Mouse (Mus musculus) embryonic facial prominence, embryonic 14.5 days (tissue): Measurements from ENCODE around the gene Commd6. TPM values are rescaled to one million over a fixed set of nuclear protein-coding genes. Genes with fewer than 3 reads are reported as not detected.

Experiments used
- ATAC-seq: fragments of 200-750 bp; cut with Nextera tagmentation; 2 replicates; pipeline ENCODE4 v1.8.0; 2017; ENCODE audit warnings: low read depth, moderate number of reproducible peaks, moderate TSS enrichment
- DNase-seq: peaks from one replicate; pipeline ENCODE4 v3.0.0-alpha.2; 2015; ENCODE audit warnings: low spot score
- H3K27ac ChIP-seq: fragments of 300-500 bp; sonication (generic); replicated peaks from 2 replicates; pipeline ENCODE4 v1.5.1; 2014; ENCODE audit warnings: low read depth, mild to moderate bottlenecking, low read length, moderate library complexity
- H3K27me3 ChIP-seq: fragments of 300-500 bp; sonication (generic); replicated peaks from 2 replicates; pipeline ENCODE4 v1.6.1; 2014; ENCODE audit warnings: low read length; ENCODE audit not compliant: control insufficient read depth, insufficient read depth
- H3K36me3 ChIP-seq: fragments of 300-500 bp; sonication (generic); 2 replicates; pipeline ENCODE4 v1.6.1; 2014; ENCODE audit warnings: low read length, mixed read lengths; ENCODE audit not compliant: control insufficient read depth, insufficient read depth
- H3K4me1 ChIP-seq: fragments of 300-500 bp; sonication (generic); 2 replicates; pipeline ENCODE4 v1.6.1; 2014; ENCODE audit warnings: antibody characterized with exemption, low read length; ENCODE audit not compliant: control insufficient read depth, insufficient read depth
- H3K4me2 ChIP-seq: fragments of 300-500 bp; sonication (generic); 2 replicates; pipeline ENCODE4 v1.6.1; 2014; ENCODE audit warnings: low read depth, mild to moderate bottlenecking, low read length, moderate library complexity, mixed read lengths
- H3K4me3 ChIP-seq: fragments of 300-500 bp; sonication (generic); 2 replicates; pipeline ENCODE4 v1.5.1; 2014; ENCODE audit warnings: low read depth, mild to moderate bottlenecking, low read length
- H3K9ac ChIP-seq: fragments of 300-500 bp; sonication (generic); 2 replicates; pipeline ENCODE4 v1.6.1; 2014; ENCODE audit warnings: low read depth, mild to moderate bottlenecking, low read length, moderate library complexity, mixed read lengths
- H3K9me3 ChIP-seq: fragments of 300-500 bp; sonication (generic); 2 replicates; pipeline ENCODE4 v1.6.1; 2016; ENCODE audit warnings: low read length; ENCODE audit not compliant: control insufficient read depth
- WGBS: fragments of 180-500 bp; shearing (Covaris S2); extraction: QIAGEN DNeasy Blood & Tissue Kit; methylation state at CpG from one replicate; pipeline ENCODE4 v1.1.7; 2014; 5-methylcytosine and 5-hydroxymethylcytosine counted together
- polyA plus RNA-seq: library from polyadenylated mRNA; unstranded; fragments of >200 nt; fragmentation: Nextera tagmentation; extraction: Ambion mirVana; gene quantifications from 2 replicates; pipeline ENCODE4 v1.2.1, GENCODE M21; 2014

Gene Commd6
- polyA plus RNA-seq, 1 experiment from 2014 or later = 68.8 TPM

DNA sequence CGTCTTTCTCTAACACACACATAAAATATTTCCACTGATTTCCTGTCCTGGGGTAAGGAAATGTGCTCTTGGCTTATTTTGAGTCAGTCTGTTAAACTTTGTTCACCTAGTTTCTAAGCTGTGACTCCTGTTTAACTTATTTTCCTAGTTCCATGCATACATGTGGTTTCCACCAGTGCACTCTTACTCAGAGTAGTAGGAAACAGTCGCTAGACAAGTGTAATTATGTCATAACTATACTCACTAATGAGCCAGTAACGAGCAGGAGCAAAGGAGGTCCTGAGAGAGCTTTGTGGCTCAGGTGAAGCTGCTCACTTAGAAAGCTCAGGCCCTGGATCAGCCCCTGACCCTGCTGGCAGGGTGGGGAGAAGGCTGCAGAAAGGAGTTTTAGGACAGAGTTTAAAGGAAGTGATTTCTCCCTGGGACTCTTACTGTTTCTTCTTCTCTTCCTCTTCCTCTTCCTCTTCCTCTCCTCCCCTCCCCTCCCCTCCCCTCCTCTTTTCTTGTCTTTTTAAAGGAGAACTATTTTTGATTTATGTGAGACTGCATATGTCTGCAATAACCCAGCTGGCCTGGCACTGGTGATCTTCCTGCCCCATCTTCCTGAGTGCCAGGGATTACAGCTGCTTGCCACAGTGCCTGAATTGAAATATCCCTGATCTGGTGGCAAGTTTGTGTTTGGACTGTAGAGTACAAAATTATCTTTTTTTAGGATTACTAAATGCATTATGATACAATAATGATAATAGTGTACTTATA lies 21.3 kb upstream of the Commd6 start:
- Histone ChIP-seq H3K27ac (no peak overlapping the region), H3K4me1 (no peaks in the 10 kb centered on the region), H3K9me3 (no peaks in the 10 kb centered on the region), H3K9ac (no peak overlapping the region), H3K36me3 (peaks cover 13% of the 10 kb centered on the region; the same call in 1 of the 2 replicates), H3K4me3 (no peak overlapping the region), H3K27me3 (no peaks in the 10 kb centered on the region), H3K4me2 (no peak overlapping the region)
- ATAC-seq (no peak), DNase-seq (no peak)
- WGBS = 60% methylated on average over 3 of the region's 3 CpGs

DNA sequence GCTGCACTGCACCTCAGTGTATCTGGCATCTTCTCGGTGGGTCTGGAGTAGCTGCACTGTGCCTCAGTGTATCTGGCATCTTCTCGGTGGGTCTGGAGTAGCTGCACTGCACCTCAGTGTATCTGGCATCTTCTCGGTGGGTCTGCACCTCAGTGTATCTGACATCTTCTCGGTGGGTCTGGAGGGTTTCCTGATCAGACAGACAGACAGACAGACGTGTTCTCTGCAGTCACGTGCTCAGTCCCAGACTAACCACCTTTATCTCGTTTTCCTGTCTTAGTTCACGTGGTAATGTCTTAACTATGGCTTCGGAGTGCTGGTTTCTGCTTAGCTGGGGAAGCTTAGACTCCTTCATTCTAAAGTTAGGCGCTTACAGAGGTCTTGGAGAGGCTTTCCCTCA lies 15.8 kb upstream of the Commd6 start:
- H3K27ac ChIP-seq = no peak overlapping the region
- 83% methylated on average over 10 of the region's 10 CpGs for WGBS
- H3K4me2 ChIP-seq = no peak overlapping the region
- H3K4me1 ChIP-seq = no peaks in the 10 kb centered on the region
- ATAC-seq (no peak), DNase-seq (no peak)
- H3K36me3 ChIP-seq = 0 out of 2 replicates have a peak, but pooled peaks cover 5% of the 10 kb centered on the region
- no peak overlapping the region for H3K9ac ChIP-seq
- no peak overlapping the region for H3K4me3 ChIP-seq
- H3K9me3 ChIP-seq = no peaks in the 10 kb centered on the region
- H3K27me3 ChIP-seq = no peaks in the 10 kb centered on the region

DNA sequence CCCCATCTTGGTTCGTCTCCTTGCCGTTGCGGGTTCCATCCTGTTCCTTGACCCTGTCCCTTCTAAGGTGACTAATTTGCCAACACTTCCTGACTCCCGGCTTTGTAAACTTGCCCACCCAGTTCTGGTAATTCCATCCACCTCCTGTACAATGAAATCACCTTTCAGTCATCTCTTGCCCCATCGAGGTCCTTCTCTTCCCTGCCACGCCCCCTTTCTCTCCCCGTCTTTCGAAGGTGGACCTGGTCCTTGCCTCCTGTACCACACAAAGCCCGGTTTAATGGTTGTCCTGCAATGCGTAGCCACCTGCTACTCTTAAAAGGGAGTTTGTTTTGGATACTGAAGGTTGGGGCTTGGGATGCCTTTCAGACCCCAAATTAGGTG lies 14.0 kb upstream of the Commd6 start:
- Histone ChIP-seq H3K4me3 (peak overlapping the region; percentile 79), H3K9ac (peak overlapping the region; percentile 83), H3K36me3 (no peaks in the 10 kb centered on the region), H3K27ac (no peak overlapping the region), H3K4me2 (peak overlapping the region; percentile 94), H3K27me3 (no peaks in the 10 kb centered on the region), H3K9me3 (no peaks in the 10 kb centered on the region), H3K4me1 (no peaks in the 10 kb centered on the region)
- 2% methylated on average over 10 of the region's 10 CpGs for WGBS
- ATAC-seq = no peak; the same call in 1 of the 2 replicates
- DNase-seq = peak; percentile 7

DNA sequence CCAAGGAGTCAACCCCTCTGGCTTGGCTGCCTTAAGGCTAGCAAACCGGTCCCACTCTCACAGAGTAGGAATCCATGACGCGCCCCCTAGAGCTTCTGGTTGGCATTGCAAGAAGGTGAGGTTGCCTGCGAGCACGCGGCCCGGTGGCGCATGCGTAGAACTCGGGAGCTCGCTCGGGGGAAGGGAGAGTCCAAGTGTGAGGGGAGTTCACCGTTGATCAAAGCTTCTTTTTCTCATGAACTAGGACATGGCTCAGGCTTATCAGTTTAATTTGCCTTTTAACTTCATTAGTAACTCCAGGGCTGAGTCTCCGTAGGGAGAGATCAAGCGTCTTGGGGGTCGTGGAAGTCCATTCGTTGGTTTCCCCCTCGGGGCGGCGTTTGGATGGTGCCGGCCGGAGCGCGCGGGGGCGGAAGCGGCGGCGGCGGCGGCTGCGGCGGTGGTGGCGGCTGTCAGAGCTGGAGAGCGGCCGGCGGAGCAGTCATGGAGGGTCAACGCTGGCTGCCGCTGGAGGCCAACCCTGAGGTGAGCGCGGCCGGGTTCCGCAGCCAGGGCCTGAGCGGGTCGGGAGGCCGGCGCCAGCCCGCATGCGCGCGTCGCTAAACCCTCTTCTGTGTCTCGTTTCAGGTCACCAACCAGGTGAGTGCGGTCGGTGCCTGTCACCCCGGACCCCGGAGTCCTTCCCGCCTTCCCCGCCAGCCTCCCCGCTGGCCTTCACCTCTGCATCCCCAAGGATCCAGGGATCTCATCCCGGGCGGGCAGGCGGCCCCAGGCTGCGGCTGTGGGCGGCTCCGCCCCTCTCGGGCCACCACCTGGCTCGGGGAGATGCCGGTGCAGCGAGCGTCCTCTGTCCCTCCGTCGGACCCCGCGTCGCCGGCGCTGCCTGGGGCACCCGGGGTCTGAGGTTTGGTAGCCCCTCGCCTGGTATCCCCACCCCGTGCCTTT lies 13.4 kb upstream of the Commd6 start, which contains the start of gene Uchl3:
Gene Uchl3 (plus strand): TSS at position 387 of the 945 bp plus-strand sequence.
- peak within 1 kb of the TSS; percentile 79 for H3K4me3 ChIP-seq
- H3K9ac ChIP-seq = peak within 1 kb of the TSS; percentile 83
- DNase-seq (peak; percentile 95), ATAC-seq (peak; percentile 92)
- H3K36me3 ChIP-seq = no peaks in the 10 kb centered on the region
- H3K4me1 ChIP-seq = no peaks in the 10 kb centered on the region
- peak within 1 kb of the TSS; percentile 94 for H3K4me2 ChIP-seq
- H3K27ac ChIP-seq = peak within 1 kb of the TSS; percentile 30
- 0% methylated on average over 45 of the region's 81 CpGs for WGBS
- H3K27me3 ChIP-seq = no peaks in the 10 kb centered on the region
- no peaks in the 10 kb centered on the region for H3K9me3 ChIP-seq

DNA sequence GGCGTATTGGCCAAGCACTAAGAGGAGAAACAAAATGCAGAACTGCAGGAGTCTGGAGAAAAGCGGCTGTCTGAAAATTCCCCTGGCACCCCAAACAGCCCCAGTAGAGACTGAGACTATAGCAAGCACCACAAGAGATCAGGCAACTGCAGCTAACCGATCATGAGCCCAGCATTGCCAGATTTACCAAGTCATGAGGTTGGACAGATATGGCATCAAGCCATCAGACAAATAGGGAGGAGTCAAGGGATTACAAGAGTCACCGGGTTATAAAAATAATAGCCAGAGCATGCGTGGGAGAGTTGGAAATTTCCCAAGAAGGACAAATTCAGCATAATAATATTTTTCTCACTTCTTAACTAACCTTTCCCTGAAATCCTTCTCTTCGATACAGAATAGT lies 12.1 kb upstream of the Commd6 start:
- 89% methylated on average over 6 of the region's 6 CpGs for WGBS

DNA sequence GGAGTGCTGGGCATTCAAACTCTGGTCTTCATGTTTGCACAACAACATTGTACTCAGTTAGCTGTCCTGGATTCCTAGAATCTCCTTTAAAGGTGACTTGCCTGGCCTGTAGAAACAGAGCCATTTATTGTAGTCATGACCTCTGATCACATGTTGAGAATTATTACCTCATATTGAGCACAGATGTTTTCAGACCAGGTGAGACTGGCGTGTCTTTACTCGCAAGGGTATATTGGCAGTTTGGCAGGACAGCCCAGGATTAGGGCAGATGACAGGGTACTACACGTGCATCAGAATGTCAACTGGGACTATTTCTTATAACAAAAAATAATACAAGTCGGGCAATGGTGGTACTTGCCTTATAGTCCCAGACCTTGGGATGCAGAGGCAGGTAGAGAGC lies 10.1 kb upstream of the Commd6 start:
- Histone ChIP-seq H3K27ac (no peak overlapping the region), H3K4me1 (no peaks in the 10 kb centered on the region), H3K4me3 (no peak overlapping the region), H3K9me3 (no peaks in the 10 kb centered on the region), H3K9ac (no peak overlapping the region), H3K27me3 (no peaks in the 10 kb centered on the region), H3K36me3 (no peaks in the 10 kb centered on the region), H3K4me2 (no peak overlapping the region)
- ATAC-seq = no peak
- no peak for DNase-seq
- WGBS = 83% methylated on average over 4 of the region's 4 CpGs

More for the DNA sequence above, 12.1 kb upstream of the Commd6 start:
- H3K4me1 ChIP-seq = no peaks in the 10 kb centered on the region
- no peaks in the 10 kb centered on the region for H3K9me3 ChIP-seq
- H3K27me3 ChIP-seq = no peaks in the 10 kb centered on the region
- H3K9ac ChIP-seq = no peak overlapping the region
- H3K4me2 ChIP-seq = no peak overlapping the region
- H3K27ac ChIP-seq = no peak overlapping the region
- no peak overlapping the region for H3K4me3 ChIP-seq
- ATAC-seq = no peak
- no peak for DNase-seq
- no peaks in the 10 kb centered on the region for H3K36me3 ChIP-seq

DNA sequence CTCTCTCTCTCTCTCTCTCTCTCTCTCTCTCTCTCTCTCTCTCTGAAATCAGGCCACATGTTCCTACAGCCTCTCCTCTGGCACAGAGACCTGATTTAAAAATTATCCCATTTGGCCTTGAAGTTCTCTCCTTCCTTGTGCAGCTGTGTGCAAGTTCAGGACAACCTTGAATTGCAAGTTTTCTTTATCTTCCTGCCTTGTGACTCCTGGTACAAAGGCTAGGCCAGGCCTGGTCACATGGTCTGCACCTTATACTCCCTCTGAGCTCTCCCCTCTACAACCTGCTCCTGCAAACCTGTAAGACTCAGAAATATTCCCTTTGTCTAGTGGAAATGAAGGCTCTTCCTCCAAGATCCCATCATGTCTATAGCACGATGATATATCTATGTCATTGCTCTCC lies 4.5 kb upstream of the Commd6 start:
- no peak overlapping the region for H3K9ac ChIP-seq
- no peaks in the 10 kb centered on the region for H3K27me3 ChIP-seq
- no peaks in the 10 kb centered on the region for H3K36me3 ChIP-seq
- no peak overlapping the region for H3K4me3 ChIP-seq
- DNase-seq (no peak), ATAC-seq (no peak)
- no peaks in the 10 kb centered on the region for H3K4me1 ChIP-seq
- H3K4me2 ChIP-seq = no peak overlapping the region
- no peaks in the 10 kb centered on the region for H3K9me3 ChIP-seq
- H3K27ac ChIP-seq = no peak overlapping the region
- WGBS = 74% methylated on average over 1 of the region's 1 CpGs

DNA sequence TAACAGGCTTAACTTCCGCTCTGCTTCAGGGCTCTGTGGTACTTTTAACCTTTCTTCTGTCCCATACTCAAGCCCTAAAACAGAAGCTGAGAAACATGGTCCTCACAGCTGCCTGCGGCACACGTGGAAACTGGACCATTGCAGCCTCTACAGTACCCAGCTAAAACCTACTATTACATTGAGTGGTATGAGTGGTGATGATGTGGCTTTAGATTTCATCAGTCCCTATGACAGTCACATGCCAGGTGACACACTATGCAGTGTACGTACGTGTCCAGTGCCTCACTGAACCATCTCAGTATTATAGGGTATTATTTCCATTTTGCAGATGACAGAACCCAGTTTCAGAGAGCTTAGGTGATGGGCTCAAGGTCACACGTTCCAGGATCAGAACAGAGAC lies 3.1 kb downstream of the Commd6 start:
- 0 out of 2 replicates have a peak, but pooled peaks cover 4% of the 10 kb centered on the region for H3K4me1 ChIP-seq
- no peak for DNase-seq
- no peak overlapping the region for H3K4me2 ChIP-seq
- 90% methylated on average over 6 of the region's 6 CpGs for WGBS
- peaks cover 22% of the 10 kb centered on the region for H3K36me3 ChIP-seq
- H3K9ac ChIP-seq = no peak overlapping the region
- H3K27me3 ChIP-seq = no peaks in the 10 kb centered on the region
- no peaks in the 10 kb centered on the region for H3K9me3 ChIP-seq
- ATAC-seq = no peak
- H3K27ac ChIP-seq = no peak overlapping the region
- no peak overlapping the region for H3K4me3 ChIP-seq
